Mouse (Mus musculus): ENCODE results near the gene Spp2.
A peak's percentile ranks its signal among the peaks of the same experiment; 100 is the strongest.

Gene Spp2

DNA sequence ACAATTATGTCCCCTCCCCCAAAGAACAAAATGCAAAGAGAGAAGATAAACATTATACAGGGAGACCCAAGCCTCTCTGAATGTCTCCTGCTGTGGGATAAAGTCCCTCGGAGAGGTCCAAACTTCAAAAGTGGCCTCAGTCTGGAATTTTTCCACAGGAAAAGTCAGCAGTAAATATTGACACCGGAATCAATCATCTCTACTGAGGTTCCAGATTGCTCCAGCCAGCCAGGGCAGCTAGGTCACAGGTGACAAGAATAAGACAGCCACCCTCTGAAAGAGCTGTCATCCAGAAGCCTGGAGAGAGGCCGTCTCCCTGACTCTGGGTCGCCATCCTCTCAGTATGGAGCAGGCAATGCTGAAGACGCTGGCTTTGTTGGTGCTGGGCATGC is at the start of gene Spp2:
Gene Spp2 (plus strand): TSS at position 155 of the 392 bp plus-strand sequence.
- DNase-seq: no peak

DNA sequence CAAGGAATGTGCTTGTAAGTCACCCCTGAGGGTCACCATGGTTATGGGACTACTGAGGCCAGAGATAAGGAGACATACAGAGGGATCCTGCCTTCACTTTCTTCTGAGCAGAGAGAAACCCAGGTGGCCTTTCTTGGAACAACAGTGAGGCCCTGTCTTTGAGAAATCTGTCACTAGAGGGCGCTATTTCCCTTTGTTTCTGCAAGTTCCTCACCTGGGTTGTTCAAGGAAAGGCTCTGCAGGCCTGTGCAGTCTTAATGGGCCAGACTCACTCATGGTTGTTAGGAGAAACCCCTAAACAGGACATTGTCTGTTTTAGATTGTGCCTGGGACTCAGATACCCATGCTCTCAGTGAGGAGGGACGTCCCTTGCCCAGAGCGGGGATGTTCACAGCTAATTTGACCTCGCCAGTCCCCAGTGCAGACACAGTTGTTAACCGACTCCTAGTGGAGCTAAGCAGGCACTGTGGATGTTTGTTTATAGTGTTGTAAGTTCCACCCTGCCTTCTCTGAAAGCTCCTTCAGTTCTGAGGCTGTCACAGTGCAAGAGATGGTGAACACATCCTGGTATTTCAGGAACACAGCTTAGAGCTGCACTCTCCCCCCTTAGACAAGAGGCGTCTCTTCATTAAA is 49.2 kb upstream of the Spp2 start:
- peak; percentile 79 for DNase-seq

DNA sequence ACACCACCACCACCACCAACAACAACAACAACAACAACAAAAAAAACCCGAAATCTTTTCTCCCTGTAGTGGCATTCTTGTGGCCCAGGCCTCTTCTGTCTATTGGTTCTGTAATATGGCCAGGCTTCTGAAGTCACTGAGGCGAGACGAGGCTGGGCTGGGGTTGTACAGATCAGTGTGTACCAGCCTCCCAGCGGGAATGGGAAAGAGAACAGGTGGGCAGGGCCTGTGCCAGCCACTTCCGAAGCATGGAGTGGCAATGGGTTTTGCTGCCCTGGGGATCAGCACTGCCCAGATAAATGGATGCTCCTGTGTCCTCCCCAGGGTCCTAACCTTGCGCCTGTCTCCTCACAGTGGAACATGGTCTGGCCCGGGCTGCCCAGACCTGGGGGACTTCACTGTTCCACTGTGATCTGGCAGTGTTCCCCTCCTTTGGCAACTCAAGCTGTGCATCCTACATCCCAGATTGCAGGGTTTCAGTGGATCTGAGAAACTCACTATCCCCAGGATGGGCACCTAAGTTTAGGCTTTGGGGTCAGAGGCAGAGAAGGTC is 48.6 kb upstream of the Spp2 start:
- DNase-seq: no peak

DNA sequence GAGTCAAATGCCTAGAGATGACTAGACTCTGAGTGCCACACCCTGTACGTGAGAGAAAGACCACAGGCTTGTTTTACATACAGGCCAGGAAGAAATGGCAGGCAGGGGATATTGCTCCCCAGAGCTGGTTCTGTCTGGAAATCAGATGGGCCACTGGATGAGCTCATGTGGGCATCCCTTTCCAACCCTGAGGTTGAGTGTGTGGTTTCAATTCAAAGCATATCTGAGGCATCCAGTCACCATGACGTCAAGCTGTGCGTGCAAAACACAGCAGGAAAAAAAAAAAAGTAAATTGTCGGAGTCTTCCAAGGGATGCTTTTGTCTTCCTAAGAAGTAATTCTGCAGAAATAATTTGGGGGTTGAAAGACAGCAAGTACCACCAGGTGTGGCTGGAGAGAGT is 45.7 kb upstream of the Spp2 start:
- no peak for DNase-seq

DNA sequence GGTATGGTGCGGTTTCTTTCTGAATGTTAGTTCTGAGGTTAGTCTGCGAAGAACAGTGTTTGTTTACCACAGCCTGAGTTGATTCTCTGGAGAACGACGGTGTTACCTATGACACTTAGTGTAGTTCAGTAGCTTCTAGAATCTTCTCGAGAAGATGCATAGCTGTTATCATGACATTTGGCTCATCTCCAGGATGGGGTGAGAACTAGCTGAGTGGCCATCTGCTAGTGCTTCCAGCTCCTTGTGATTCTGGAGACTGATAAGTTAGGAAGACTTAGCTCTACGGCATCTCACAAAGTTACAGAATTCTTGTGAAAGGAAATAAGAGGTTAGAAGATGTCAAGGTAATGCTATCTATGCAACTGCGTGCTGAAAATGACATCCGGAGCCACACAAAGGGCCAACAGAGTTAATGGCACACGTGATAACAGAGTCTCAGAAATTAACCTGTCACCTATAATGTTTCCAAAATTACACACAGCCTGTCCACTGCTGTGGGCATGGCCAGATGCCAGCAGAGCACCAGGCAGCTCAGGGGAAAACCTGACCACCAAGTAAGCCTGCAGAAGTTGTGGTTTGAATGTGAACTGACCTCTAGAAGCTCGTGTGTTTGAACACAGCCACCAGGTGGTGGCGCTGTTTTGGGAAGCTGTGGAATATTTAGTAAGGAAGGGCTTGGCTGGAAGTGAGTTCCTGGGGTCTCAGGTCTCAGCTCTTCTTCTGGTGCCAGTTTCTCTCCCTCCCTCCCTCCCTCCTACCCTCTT is 39.7 kb upstream of the Spp2 start:
- DNase-seq: no peak

DNA sequence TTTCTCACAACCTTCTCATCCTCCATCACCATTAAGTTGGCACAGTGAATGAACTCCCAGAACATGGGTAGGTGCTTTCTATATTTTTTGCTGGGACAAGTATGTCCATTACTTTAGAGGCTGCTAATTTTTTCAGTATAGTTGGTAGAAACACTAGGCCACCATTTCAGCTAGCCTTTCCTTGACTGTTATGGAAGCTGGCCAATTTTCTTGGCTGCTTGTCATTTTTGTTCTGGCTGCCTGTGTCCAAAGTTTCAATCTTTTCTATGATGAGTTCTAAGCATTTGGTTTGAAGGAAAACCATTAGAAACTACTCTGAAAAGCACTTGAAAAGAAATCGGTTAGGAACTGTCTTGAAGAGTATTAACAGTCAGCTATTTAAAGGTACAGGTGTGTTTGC is 28.3 kb upstream of the Spp2 start:
- DNase-seq: peak; percentile 2

DNA sequence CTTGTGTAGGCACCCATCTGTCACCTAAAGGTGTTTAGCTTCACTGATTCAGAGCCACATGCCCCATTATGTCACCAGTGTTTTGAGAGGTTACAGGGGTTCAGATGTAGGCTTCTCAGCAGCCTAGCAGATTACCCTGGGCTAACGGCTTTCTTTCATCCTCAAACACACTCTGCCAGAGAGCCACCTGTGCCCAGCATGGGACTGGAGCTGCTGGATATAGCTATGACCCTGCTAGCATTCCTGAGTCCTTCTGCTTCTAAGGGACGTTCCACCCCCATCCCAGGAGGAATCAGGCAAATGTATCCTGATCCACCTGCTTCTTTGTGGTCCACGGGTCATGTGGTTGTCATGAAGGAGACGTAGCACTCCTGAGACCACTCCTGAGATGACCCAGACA is 15.1 kb upstream of the Spp2 start:
- no peak for DNase-seq

DNA sequence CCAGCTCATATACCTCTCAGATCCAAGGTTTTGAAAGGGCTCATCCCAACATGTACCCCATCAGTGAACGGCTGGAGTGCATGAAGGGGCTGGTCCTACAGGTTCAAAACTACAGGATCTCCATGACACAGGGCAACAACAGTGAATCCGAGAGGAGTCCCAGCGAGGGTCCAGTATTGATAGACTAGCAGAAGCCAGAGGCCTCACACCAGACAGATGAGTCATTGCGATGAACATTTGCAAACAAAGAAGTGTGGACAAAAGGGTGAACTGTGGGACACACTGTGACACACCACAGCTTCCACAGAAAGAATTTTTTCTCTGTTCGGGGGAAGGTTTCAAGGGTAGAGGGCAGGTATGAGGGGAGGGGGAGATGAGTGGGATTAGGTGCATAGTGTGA is 13.4 kb upstream of the Spp2 start:
- no peak for DNase-seq

DNA sequence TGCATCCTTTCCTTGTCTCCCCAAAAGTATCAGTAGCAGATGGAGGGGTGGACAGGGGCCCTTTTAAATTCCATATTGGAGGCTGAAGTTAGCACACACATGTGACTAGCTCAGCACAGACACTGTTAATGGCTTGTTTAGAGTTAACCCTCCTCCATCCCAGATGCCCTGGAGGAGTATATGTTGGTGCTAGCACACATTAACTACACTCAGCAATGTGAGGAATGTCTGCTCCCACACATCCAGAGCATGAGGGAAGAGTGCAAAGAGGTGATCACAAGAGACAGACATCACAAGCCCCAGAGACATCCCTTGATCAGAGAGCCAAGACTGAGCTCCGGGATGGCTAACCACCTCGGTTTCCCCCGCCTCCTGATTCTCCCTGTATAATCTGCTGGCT is 3.4 kb upstream of the Spp2 start:
- DNase-seq: no peak

DNA sequence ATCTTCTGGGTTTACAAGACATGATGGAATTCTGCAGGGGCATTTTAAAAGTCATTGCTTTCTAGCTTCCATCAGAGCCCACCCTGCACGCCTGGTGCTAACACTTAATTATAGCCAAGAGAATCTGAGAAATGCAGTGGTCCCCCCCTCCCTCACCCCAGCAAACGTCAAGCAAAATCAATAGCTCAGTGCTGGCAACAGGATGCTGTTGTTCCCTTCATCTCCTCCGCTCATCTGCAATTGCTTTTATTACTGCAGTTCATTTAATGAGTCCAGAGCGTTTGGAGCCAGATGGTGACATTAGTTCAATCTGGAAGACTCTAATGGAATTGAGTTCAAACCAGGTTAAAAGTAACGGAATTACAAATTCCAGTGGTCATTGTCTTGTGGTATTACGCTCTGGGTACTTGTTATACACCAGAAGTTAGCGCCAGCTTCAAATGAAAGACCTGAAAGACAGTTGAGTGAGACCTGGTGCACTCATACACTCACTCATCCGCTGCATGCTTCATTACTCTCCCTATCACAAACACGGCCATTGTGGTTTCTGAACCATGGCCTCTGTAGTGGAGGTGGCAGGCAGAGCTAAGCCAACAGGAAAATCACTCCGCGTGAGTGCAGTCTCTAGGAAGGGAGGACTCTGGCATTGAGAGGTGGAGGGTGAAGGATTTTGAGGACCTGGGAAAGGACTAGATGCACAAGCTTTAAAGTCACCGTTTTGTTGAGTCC is 519 bp upstream of the Spp2 start:
- no peak for DNase-seq

DNA sequence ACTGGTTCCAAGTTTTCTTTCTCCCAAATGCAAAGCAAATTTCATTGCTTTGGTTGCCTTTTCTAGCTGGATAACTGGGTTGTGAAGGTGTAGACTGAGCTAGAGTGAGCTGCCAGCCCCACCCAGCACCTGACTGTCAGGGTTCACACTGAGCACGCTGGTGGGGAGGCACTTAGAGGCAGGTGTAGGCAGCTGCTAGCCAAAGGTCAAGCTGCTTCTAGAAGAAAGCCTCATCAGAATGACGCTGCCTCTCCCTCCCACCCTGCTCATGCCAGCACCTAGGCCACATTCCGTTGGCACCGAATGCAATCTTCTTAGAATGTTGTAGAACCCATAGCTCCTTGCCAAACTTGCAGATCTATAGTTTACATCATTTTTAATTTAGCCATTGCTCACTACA is 1.6 kb downstream of the Spp2 start:
- no peak for DNase-seq

DNA sequence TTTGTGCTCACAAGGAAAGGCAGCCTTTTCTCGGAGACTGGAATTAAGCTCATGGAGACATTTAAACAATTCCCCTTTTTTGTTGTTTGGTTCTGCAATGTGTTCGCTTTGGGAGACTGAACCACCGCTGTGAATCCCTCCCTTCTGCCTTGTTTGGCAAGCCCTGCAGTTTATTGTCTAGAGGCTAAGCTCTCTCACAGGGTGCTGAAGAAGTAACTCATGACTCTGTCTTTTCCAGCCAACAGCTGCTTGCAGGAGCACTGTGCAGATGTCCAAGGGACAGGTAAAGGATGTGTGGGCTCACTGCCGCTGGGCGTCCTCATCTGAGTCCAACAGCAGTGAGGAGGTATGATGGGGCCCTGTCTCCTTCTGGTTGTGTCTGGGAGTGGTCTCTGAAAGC is 5.3 kb downstream of the Spp2 start:
- DNase-seq: no peak

DNA sequence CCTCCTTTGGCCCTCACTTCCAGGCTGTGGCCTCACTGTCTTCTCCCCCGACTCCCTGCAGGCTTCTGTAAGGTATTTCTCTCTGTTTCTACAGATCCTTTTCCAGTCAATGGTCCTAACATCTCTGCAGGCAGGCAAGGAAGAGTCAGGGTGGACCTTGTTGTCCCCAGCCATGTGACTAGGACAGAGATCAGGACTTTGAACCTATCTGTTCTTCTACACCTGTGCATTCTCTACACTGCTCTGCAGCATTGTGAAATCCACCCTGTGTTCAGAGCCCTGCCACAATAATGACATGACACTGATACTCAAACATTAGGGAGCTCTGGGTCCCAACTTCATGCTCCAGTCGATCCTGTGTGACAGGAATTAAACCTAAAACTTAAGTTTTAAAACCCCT is 12.2 kb downstream of the Spp2 start:
- DNase-seq: no peak

DNA sequence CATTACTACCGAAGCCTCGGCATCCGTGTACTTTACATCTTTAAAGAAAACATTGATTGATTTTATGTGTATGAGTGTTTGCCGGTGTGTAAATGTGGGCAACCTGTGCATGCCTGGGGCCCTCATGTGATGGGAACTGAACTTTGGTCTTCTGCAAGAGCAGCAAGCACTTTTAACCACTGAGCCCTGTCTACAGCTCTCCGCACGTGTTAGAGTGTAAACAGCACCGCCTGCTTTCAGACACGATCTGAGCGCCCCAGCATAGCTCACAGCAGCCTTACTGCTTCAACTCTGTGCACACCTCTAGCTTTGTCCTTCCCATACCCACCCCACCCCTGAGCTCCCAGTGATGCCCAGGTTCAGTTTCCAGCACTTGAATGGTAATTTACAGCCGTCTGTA is 15.3 kb downstream of the Spp2 start:
- DNase-seq: no peak

DNA sequence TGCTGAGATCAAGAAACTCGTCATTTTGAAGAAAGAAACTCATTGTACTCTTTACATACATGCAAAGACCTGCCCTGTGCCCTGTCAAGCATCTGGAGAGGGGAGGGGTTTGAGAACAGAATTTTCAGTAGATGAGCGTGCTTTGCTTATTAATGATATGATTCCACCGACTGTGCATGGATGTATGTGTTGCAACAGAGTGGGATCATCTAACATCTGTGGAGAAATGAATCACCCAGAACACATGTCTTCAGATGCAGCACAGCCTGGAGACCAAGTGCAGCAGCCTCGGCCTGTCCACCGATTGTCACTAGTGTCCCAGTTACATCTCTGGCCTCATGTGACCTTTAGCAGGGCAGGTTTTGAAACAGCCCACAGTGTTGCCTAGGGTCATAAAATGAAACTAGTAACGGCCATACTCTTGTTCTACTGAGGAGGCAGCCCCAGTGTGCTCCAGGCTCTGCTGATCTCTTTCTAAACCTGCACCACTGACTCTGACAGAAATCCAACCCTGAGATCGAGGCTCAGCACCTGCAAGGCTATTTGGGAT is 16.2 kb downstream of the Spp2 start:
- DNase-seq: no peak

DNA sequence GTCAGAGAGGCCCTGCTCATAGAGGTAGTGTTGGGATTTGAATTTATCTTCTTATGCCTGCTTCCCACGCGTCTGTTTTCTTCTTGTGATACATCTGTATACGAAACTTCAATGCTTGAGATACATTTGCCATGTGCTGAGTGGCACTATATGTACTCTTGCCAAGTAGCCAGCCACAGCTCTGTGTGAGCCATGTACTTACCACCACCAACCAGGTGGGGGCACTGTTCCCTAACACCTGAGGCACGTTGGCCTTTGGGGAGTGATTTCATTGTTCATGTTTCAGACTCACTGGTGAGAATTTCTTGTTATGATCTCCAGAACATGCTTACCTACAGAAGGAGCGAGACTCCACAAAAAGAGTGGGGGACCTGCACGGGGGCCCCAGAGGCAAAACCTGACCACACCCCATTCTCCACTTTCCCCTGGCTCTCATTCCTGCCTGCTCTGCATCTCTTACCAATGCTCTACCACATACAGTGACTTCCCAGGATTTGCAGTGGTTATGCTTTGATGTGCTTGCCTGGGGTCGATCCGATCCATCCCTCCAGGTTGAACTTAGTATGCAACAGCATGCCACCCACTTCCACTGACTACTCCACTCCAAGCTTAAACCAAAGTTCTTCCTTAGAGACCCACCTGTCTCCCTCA is 18.0 kb downstream of the Spp2 start:
- peak; percentile 85 for DNase-seq

DNA sequence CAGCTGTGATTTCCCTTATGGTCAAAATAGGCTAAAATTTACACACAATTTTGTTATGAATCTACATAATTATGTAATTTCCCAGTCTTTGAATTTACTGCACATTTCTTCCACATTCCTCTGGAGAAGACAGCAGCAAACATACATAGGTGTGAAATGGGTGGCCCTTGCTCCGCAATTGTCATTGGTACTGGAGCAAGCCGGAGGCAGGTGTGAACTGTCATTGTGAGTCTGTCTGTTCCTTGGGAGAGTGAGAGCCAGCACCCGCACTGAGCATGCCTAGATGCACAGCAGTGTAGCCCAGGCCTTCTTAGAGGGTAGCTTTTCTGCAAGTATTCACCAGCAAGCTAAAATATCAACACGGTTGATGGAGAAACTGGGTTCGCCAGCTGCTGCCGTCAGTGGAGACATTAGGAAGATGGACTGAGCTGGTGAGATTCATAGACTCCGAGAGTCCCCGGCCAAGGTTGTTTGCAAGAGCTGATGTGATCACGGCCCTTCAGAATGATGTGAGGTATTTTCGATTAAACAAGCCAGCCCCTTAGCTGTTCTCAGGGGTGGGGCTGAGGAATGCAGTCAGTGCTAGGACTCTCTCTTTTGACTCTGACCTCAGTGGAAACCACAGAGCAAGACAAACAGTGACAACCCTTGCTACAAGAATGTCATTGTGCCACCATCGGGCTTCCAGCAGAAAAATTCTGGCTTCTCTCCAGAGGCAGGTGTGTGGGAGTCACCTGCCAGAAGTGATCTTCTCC is 21.4 kb downstream of the Spp2 start:
- peak; percentile 60 for DNase-seq

DNA sequence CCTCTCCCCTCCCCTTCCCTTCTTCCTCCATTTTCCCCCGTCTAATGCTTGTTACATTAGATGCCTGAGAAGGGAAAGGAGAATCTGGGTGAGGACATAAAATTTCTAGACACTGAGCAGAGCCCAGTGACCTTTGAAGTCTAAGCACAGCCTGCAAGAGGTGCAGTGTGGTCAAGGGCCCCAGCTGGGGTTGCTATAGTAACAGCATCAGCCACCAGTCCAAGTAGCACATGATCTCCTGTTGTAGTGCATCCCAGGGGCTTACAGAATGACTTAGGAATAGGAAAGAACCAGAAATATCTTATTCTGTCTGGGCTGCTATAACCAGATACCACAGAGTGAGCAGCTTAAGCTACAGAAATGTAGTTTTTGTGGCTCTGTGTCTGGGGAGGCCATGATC is 22.7 kb downstream of the Spp2 start:
- DNase-seq: no peak

DNA sequence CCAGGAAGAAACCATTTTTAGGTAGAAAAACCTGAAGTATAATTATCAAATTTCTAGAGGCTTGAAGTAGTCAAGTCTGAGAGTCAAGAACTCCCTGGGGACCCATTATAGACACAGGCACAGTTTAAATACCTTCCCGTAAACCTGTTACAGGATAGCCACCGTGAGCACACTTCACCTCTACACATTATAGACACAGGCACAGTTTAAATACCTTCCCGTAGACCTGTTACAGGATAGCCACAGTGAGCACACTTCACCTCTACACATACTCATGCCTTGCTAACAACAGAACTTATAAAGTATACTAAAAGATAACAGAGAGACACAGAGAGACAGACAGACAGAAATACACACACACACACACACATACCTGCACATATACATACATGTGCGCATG is 24.5 kb downstream of the Spp2 start:
- DNase-seq: no peak

DNA sequence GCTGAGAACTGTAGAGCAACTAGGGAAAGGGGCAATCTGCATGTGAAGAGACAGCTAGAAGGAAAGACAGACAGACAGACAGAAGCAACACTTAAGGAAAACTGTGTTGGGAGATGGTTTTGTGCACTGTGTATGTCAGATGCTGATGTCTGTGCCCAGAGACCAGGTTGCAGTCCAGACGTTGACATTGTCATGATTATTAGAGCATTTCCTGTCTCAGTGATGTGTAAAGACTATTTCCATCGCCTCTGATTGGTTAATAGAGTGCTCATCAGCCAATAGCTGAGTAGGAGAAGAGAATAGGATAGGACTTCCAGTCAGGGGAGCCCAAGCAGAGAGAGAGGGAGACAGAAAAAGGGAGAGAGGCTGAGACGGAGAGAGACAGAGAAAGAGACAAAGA is 25.8 kb downstream of the Spp2 start:
- no peak for DNase-seq

DNA sequence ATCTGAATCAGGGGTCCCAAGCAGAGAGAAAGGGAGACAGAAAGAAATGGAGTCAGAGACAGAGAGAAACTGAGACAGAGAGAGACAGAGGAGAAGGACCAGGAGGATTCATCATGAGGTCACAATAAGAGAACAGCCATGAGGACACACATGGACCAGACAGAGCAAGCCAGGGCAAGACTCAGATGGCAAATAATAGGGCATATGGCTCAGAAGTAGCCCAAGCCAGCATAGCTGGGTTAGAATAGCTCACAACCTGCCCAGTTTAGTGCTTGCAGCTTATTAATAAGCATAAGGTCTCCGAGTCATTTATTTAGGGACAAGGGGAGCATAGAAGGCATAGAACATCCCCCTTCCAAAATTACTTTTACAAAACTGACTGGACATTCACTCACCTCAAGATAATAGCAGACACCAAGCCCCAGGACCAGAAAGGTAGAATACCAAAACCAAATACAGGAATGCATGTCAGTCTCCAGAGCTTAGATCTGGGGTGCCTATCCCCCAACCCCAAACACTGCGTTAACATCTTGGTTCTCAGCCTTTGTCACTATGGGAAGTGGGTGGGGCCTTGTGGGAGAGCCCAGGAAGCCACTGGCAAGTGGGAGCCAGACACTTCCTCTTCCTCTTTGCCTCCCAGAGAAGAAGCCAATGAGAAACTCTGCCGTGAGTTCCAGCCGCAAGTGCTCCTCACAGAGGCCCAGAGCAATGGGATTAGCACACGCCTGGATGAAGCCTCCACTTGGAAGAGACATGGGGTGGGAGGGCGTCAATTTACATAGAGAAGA is 26.5 kb downstream of the Spp2 start:
- DNase-seq: peak; percentile 30
